Mouse (Mus musculus) MEL (cell line): Measurements from ENCODE around the gene Nans. TPM values are rescaled to one million over a fixed set of nuclear protein-coding genes. Genes with fewer than 3 reads are reported as not detected.

Experiments
- DNase-seq: peaks from one replicate; pipeline ENCODE4 v3.0.0; 2011; ENCODE audit warnings: low read depth, low spot score
- H3K27ac ChIP-seq: 2 replicates; pipeline ENCODE4 v1.5.1; 2012; ENCODE audit warnings: low read depth, mild to moderate bottlenecking, control low read depth, low read length, moderate library complexity; ENCODE audit not compliant: control insufficient read depth
- H3K27me3 ChIP-seq, 2 experiments: fragments of 150-350 bp in 1 of 2; sonication (generic) in 1 of 2; 2 replicates each; pipeline ENCODE4 v1.6.1; 2012; ENCODE audit warnings: low read length in 2 of 2, mild to moderate bottlenecking in 2 of 2, improper control_type of control experiment in 1 of 2, moderate library complexity in 1 of 2; ENCODE audit not compliant: insufficient read depth in 2 of 2, control insufficient read depth in 1 of 2
- H3K36me3 ChIP-seq, 2 experiments: 2 replicates each; pipeline ENCODE4 v1.6.1; 2012 to 2014; ENCODE audit warnings: low read length in 2 of 2, improper control_type of control experiment in 1 of 2, inconsistent platforms in 1 of 2, mild to moderate bottlenecking in 1 of 2; ENCODE audit not compliant: insufficient read depth in 2 of 2, control insufficient read depth in 1 of 2
- H3K4me1 ChIP-seq, 2 experiments: fragments of 150-350 bp in 1 of 2; sonication (generic) in 1 of 2; 2 replicates each; pipeline ENCODE4 v1.6.1; 2012; ENCODE audit warnings: low read length in 2 of 2, improper control_type of control experiment in 1 of 2, mild to moderate bottlenecking in 1 of 2; ENCODE audit not compliant: insufficient read depth in 2 of 2, control insufficient read depth in 1 of 2
- H3K4me3 ChIP-seq, 2 experiments: fragments of 150-350 bp in 1 of 2; sonication (generic) in 1 of 2; 2 replicates each; pipeline ENCODE4 v1.5.1; 2012; ENCODE audit warnings: low read depth in 2 of 2, low read length in 2 of 2, mild to moderate bottlenecking in 2 of 2, moderate library complexity in 2 of 2, control low read depth in 1 of 2, improper control_type of control experiment in 1 of 2; ENCODE audit not compliant: control insufficient read depth in 1 of 2, insufficient read depth in 1 of 2
- H3K79me2 ChIP-seq: 2 replicates; pipeline ENCODE4 v1.6.1; 2012; ENCODE audit warnings: mild to moderate bottlenecking, low read length, moderate library complexity; ENCODE audit not compliant: control insufficient read depth, poor library complexity, insufficient read depth
- H3K9ac ChIP-seq: 2 replicates; pipeline ENCODE4 v1.6.1; 2012; ENCODE audit warnings: low read depth, mild to moderate bottlenecking, control low read depth, low read length, moderate library complexity; ENCODE audit not compliant: control insufficient read depth, poor library complexity, severe bottlenecking
- H3K9me3 ChIP-seq: fragments of 150-350 bp; sonication (generic); replicated peaks from 2 replicates; pipeline ENCODE4 v1.6.1; 2012; ENCODE audit warnings: mild to moderate bottlenecking, low read length, improper control_type of control experiment, moderate library complexity; ENCODE audit not compliant: insufficient read depth
- BHLHE40 ChIP-seq: IDR thresholded peaks from 2 replicates; pipeline ENCODE4 v1.6.1; 2012; ENCODE audit warnings: low read depth, mild to moderate bottlenecking, inconsistent platforms, low read length, improper control_type of control experiment, borderline replicate concordance
- CHD2 ChIP-seq: IDR thresholded peaks from 2 replicates; pipeline ENCODE4 v1.6.1; 2011; ENCODE audit warnings: low read length, improper control_type of control experiment
- CTCF ChIP-seq, 3 experiments: IDR thresholded peaks in 2 of 3; conservative IDR thresholded peaks in 1 of 3; 2 replicates each; pipeline ENCODE4 v1.5.1; 2011 to 2012; ENCODE audit warnings: low read length in 3 of 3, low read depth in 2 of 3, mild to moderate bottlenecking in 2 of 3, improper control_type of control experiment in 1 of 3, inconsistent platforms in 1 of 3, mixed read lengths in 1 of 3, moderate library complexity in 1 of 3; ENCODE audit not compliant: control insufficient read depth in 1 of 3, insufficient read depth in 1 of 3, poor library complexity in 1 of 3, severe bottlenecking in 1 of 3
- E2F4 ChIP-seq: IDR thresholded peaks from 2 replicates; pipeline ENCODE4 v1.6.1; 2011; ENCODE audit warnings: low read depth, low read length, improper control_type of control experiment, borderline replicate concordance
- EP300 ChIP-seq, 2 experiments: IDR thresholded peaks; 2 replicates each; pipeline ENCODE4 v1.6.1; 2011; ENCODE audit warnings: improper control_type of control experiment in 2 of 2, low read length in 2 of 2, low read depth in 1 of 2, mild to moderate bottlenecking in 1 of 2
- ETS1 ChIP-seq: IDR thresholded peaks from 2 replicates; pipeline ENCODE4 v1.6.1; 2012; ENCODE audit warnings: low read depth, mild to moderate bottlenecking, inconsistent platforms, low read length, improper control_type of control experiment, moderate library complexity
- GATA1 ChIP-seq: IDR thresholded peaks from 2 replicates; pipeline ENCODE4 v1.6.1; 2011; ENCODE audit warnings: low read depth, low read length, improper control_type of control experiment
- HCFC1 ChIP-seq: IDR thresholded peaks from 2 replicates; pipeline ENCODE4 v1.6.1; 2012; ENCODE audit warnings: low read depth, mild to moderate bottlenecking, inconsistent platforms, low read length, improper control_type of control experiment, moderate library complexity
- JUND ChIP-seq: IDR thresholded peaks from 2 replicates; pipeline ENCODE4 v1.6.1; 2011; ENCODE audit warnings: low read depth, mild to moderate bottlenecking, improper control_type of control experiment, low read length
- MAFK ChIP-seq: IDR thresholded peaks from 2 replicates; pipeline ENCODE4 v1.6.1; 2011; ENCODE audit warnings: low read depth, mild to moderate bottlenecking, low read length, improper control_type of control experiment, borderline replicate concordance
- MAZ ChIP-seq: IDR thresholded peaks from 2 replicates; pipeline ENCODE4 v1.6.1; 2012; ENCODE audit warnings: low read depth, mild to moderate bottlenecking, inconsistent platforms, low read length, improper control_type of control experiment
- MYB ChIP-seq: IDR thresholded peaks from 2 replicates; pipeline ENCODE4 v1.6.1; 2011; ENCODE audit warnings: mild to moderate bottlenecking, low read depth, low read length, improper control_type of control experiment
- NELFE ChIP-seq: IDR thresholded peaks from 2 replicates; pipeline ENCODE4 v1.6.1; 2011; ENCODE audit warnings: low read depth, low read length, improper control_type of control experiment
- NRF1 ChIP-seq: IDR thresholded peaks from 2 replicates; pipeline ENCODE4 v1.6.1; 2014; ENCODE audit warnings: low read depth, mild to moderate bottlenecking, inconsistent platforms, low read length, improper control_type of control experiment, moderate library complexity; ENCODE audit not compliant: poor library complexity, insufficient read depth, severe bottlenecking
- POLR2A ChIP-seq, 2 experiments: IDR thresholded peaks; 2 replicates each; pipeline ENCODE4 v1.6.1; 2011 to 2012; ENCODE audit warnings: low read length in 2 of 2, mild to moderate bottlenecking in 2 of 2, control low read depth in 1 of 2, improper control_type of control experiment in 1 of 2, low read depth in 1 of 2, moderate library complexity in 1 of 2; ENCODE audit not compliant: control insufficient read depth in 1 of 2, insufficient read depth in 1 of 2, poor library complexity in 1 of 2
- RAD21 ChIP-seq: IDR thresholded peaks from 2 replicates; pipeline ENCODE4 v1.6.1; 2011; ENCODE audit warnings: mild to moderate bottlenecking, low read depth, low read length, improper control_type of control experiment
- RCOR1 ChIP-seq: IDR thresholded peaks from 2 replicates; pipeline ENCODE4 v1.6.1; 2012; ENCODE audit warnings: low read depth, mild to moderate bottlenecking, inconsistent platforms, low read length, improper control_type of control experiment
- SIN3A ChIP-seq: IDR thresholded peaks from 2 replicates; pipeline ENCODE4 v1.6.1; 2012; ENCODE audit warnings: low read length, improper control_type of control experiment, inconsistent platforms
- TAL1 ChIP-seq: IDR thresholded peaks from 2 replicates; pipeline ENCODE4 v1.6.1; 2012; ENCODE audit warnings: mild to moderate bottlenecking, inconsistent platforms, low read length, moderate library complexity, mixed read lengths
- TBP ChIP-seq: IDR thresholded peaks from 2 replicates; pipeline ENCODE4 v1.8.0; 2011; ENCODE audit warnings: low read depth, low read length, improper control_type of control experiment
- TCF12 ChIP-seq: IDR thresholded peaks from 2 replicates; pipeline ENCODE4 v1.6.1; 2014; ENCODE audit warnings: low read depth, mild to moderate bottlenecking, inconsistent platforms, low read length, improper control_type of control experiment, moderate library complexity
- UBTF ChIP-seq: IDR thresholded peaks from 2 replicates; pipeline ENCODE4 v1.6.1; 2012; ENCODE audit warnings: low read depth, mild to moderate bottlenecking, inconsistent platforms, low read length, improper control_type of control experiment, moderate library complexity, borderline replicate concordance; ENCODE audit not compliant: insufficient read depth
- USF2 ChIP-seq, 2 experiments: IDR thresholded peaks; 2 replicates each; pipeline ENCODE4 v1.6.1; 2011 to 2012; ENCODE audit warnings: improper control_type of control experiment in 2 of 2, low read length in 2 of 2, borderline replicate concordance in 1 of 2, inconsistent platforms in 1 of 2, low read depth in 1 of 2, mild to moderate bottlenecking in 1 of 2; ENCODE audit not compliant: insufficient read depth in 1 of 2
- ZC3H11A ChIP-seq: IDR thresholded peaks from 2 replicates; pipeline ENCODE4 v1.6.1; 2012; ENCODE audit warnings: low read depth, mild to moderate bottlenecking, inconsistent platforms, low read length, improper control_type of control experiment
- ZKSCAN1 ChIP-seq: IDR thresholded peaks from 2 replicates; pipeline ENCODE4 v1.6.1; 2012; ENCODE audit warnings: low read depth, mild to moderate bottlenecking, inconsistent platforms, low read length, improper control_type of control experiment, moderate library complexity
- ZMIZ1 ChIP-seq: IDR thresholded peaks from 2 replicates; pipeline ENCODE4 v1.6.1; 2012; ENCODE audit warnings: low read depth, mild to moderate bottlenecking, inconsistent platforms, low read length, improper control_type of control experiment, moderate library complexity
- polyA plus RNA-seq, 2 experiments: library from polyadenylated mRNA; stranded (reverse) in 1 of 2; unstranded in 1 of 2; fragments of >175 nt in 1 of 2; fragments of >200 nt in 1 of 2; gene quantifications; 2 replicates each; pipeline versions ENCODE4 v1.2.1 to v1.2.4; 2012; ENCODE audit warnings: low replicate concordance in 2 of 2, low read depth in 1 of 2; ENCODE audit not compliant: insufficient read length in 2 of 2, insufficient read depth in 1 of 2, missing spikeins in 1 of 2
- total RNA-seq: library from RNA; depleted of rRNA; stranded (reverse); fragments of 300-350 nt; gene quantifications from 2 replicates; pipeline ENCODE4 v1.2.3, GENCODE M21; 2012

Gene Nans
- total and polyA plus RNA-seq, 3 experiments, result 136 to 246 (median 182) TPM

DNA sequence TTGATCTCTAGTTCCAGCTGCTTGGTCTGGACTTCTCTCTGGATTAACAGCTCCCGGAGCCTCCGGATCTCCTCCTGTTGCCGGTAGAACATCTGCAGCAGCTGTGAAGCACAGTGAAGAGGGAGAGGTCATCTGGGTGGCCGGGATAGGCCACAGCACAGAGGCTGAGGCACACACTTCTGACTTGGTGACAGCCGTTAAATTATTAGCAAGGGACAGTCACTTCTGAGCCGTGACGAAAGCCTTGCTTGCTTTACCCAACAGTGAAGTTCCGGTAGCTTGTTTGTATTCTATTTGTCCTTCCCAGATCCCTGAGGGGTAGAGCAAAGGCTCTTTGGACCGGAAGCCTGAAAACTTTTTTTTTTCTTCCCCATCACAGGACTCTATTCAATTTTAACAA lies 50.1 kb downstream of the Nans start:
- Histone ChIP-seq H3K36me3 (no peaks in the 10 kb centered on the region; a peak in 2 of 4 replicates), H3K27ac (no peak overlapping the region), H3K27me3 (peaks cover 0 to 3% of the 10 kb centered on the region in 2 experiments; a peak in 2 of 4 replicates), H3K9ac (no peak overlapping the region), H3K9me3 (no peaks in the 10 kb centered on the region), H3K4me3 (no peak overlapping the region), H3K79me2 (no peaks in the 10 kb centered on the region), H3K4me1 (peaks cover 0 to 11% of the 10 kb centered on the region in 2 experiments; a peak in 1 of 4 replicates)
- DNase-seq, result no peak
- TF ChIP-seq JUND (no peak), UBTF (no peak), USF2 (IDR thresholded peaks at IDR 0.05; ENCODE audit: borderline replicate concordance in 1 of 2, insufficient read depth in 1 of 2, low read depth in 1 of 2, low read length in 2 of 2) (no peak), MYB (no peak), TBP (no peak), GATA1 (no peak), ZKSCAN1 (no peak), HCFC1 (no peak), RAD21 (no peak), POLR2A (IDR thresholded peaks at IDR 0.05; ENCODE audit: control insufficient read depth in 1 of 2, insufficient read depth in 1 of 2, low read depth in 1 of 2, low read length in 2 of 2, poor library complexity in 1 of 2) (no peak), ZC3H11A (no peak), E2F4 (no peak), NRF1 (no peak), EP300 (IDR thresholded peaks at IDR 0.05; ENCODE audit: low read depth in 1 of 2, low read length in 2 of 2) (no peak), RCOR1 (no peak), NELFE (no peak), CHD2 (no peak), SIN3A (no peak), ZMIZ1 (no peak), CTCF (IDR thresholded peaks at IDR 0.05 in 2 of 3, conservative IDR thresholded peaks at IDR 0.05 in 1 of 3; ENCODE audit: control insufficient read depth in 1 of 3, insufficient read depth in 1 of 3, low read depth in 2 of 3, low read length in 3 of 3, poor library complexity in 1 of 3, severe bottlenecking in 1 of 3) (no peak)

DNA sequence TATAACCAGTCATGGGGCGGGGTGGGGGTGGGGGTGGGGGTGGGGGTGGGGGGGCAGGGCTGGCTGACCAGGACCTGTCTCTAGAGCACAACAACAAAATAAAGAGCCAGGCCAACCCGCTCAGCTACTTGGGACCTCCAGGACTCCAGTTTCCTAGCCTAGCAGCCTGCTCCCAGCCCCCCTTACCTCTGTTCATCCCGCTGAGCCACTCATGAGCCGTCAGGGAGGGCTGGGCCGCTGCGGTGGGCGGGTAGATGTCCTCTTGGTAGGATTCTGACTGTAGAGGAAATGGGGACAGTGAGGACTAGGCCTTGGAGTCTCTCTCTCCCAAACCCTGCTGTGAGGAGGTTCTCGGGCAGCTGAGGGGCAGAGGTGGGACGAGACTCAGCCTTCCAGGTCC lies 52.7 kb downstream of the Nans start:
- Histone ChIP-seq H3K4me3 (no peak overlapping the region), H3K79me2 (no peaks in the 10 kb centered on the region), H3K9ac (no peak overlapping the region), H3K9me3 (no peaks in the 10 kb centered on the region), H3K27me3 (peaks cover 0 to 3% of the 10 kb centered on the region in 2 experiments; a peak in 2 of 4 replicates), H3K4me1 (0 out of 4 replicates have a peak, but pooled peaks cover 0 to 1% of the 10 kb centered on the region in 2 experiments), H3K27ac (no peak overlapping the region), H3K36me3 (no peaks in the 10 kb centered on the region)
- no peak for DNase-seq
- no peak for TF ChIP-seq TAL1
- TF ChIP-seq SIN3A, result no peak
- TF ChIP-seq TCF12, result no peak
- TF ChIP-seq MAFK, result no peak
- no peak for TF ChIP-seq ETS1
- no peak for TF ChIP-seq BHLHE40
- TF ChIP-seq GATA1, result no peak
- TF ChIP-seq MAZ, result no peak
